Mouse (Mus musculus) brain, embryonic 14.5 days (tissue): ENCODE measurements at regions not wholly inside any gene's neighbourhood (a gene's known extent, or its start where the extent isn't known, plus 50 kb on each side); places are given as distances from the start of the nearest gene placed in this dataset.

ENCODE experiments used
- CTCF ChIP-seq: fragments of 200-500 bp; IDR thresholded peaks from 2 replicates; pipeline ENCODE4 v1.5.1; 2012; ENCODE audit warnings: inconsistent platforms, mild to moderate bottlenecking, moderate library complexity, borderline replicate concordance; ENCODE audit not compliant: insufficient read depth, insufficient read length; ENCODE audit errors: extremely low read depth
- POLR2A ChIP-seq: fragments of 200-500 bp; IDR thresholded peaks from 2 replicates; pipeline ENCODE4 v1.6.1; 2012; ENCODE audit warnings: mild to moderate bottlenecking, inconsistent platforms, borderline replicate concordance; ENCODE audit not compliant: poor library complexity, insufficient read depth, insufficient read length, severe bottlenecking; ENCODE audit errors: extremely low read depth

- TF ChIP-seq CTCF (no peak), POLR2A (no peak)
These were observed 232.9 kb upstream of the Clnk start for GRCm38 (mm10) chr5:39109526-39109925.
